Mouse (Mus musculus) intestine, embryonic 14.5 days (tissue): ENCODE results near the gene Pdap1. TPM values are rescaled to one million over a fixed set of nuclear protein-coding genes. Genes with fewer than 3 reads are reported as not detected.
"Not testable (repeated sequence)": the region's sequence is repeated elsewhere in the genome, so short reads cannot be mapped to it uniquely, and the experiment has no call there.

ENCODE experiments used
- ATAC-seq: fragments of 200-750 bp; cut with Nextera tagmentation; replicated peaks from 2 replicates; pipeline ENCODE4 v1.8.0; 2017; ENCODE audit warnings: low read depth, moderate number of reproducible peaks, moderate TSS enrichment, moderate library complexity; ENCODE audit not compliant: low FRiP score, low TSS enrichment
- DNase-seq: peaks from one replicate; pipeline ENCODE4 v3.0.0-alpha.2; 2018; ENCODE audit warnings: low spot score
- H3K27ac ChIP-seq: fragments of 300-500 bp; sonication (generic); 2 replicates; pipeline ENCODE4 v1.5.1; 2014; ENCODE audit warnings: low read depth, mild to moderate bottlenecking, control low read depth
- H3K27me3 ChIP-seq: fragments of 300-500 bp; sonication (generic); replicated peaks from 2 replicates; pipeline ENCODE4 v1.6.1; 2014; ENCODE audit warnings: low read length, control low read depth; ENCODE audit not compliant: control insufficient read depth, insufficient read depth
- H3K36me3 ChIP-seq: fragments of 300-500 bp; sonication (generic); 2 replicates; pipeline ENCODE4 v1.6.1; 2014; ENCODE audit warnings: low read length, control low read depth; ENCODE audit not compliant: control insufficient read depth, insufficient read depth
- H3K4me1 ChIP-seq: fragments of 300-500 bp; sonication (generic); replicated peaks from 2 replicates; pipeline ENCODE4 v1.6.1; 2014; ENCODE audit warnings: low read length, control low read depth, mixed read lengths; ENCODE audit not compliant: control insufficient read depth, insufficient read depth
- H3K4me2 ChIP-seq: fragments of 300-500 bp; sonication (generic); 2 replicates; pipeline ENCODE4 v1.6.1; 2014; ENCODE audit warnings: low read length
- H3K4me3 ChIP-seq: fragments of 300-500 bp; sonication (generic); 2 replicates; pipeline ENCODE4 v1.5.1; 2014; ENCODE audit warnings: low read depth, low read length, control low read depth, mixed read lengths
- H3K9ac ChIP-seq: fragments of 300-500 bp; sonication (generic); 2 replicates; pipeline ENCODE4 v1.6.1; 2014; ENCODE audit warnings: mild to moderate bottlenecking, low read length
- H3K9me3 ChIP-seq: fragments of 300-500 bp; sonication (generic); 2 replicates; pipeline ENCODE4 v1.6.1; 2016; ENCODE audit warnings: low read length, control low read depth; ENCODE audit not compliant: control insufficient read depth
- WGBS: fragments of 180-500 bp; shearing (Covaris S2); extraction: QIAGEN DNeasy Blood & Tissue Kit; methylation state at CpG from one replicate; pipeline ENCODE4 v1.1.7; 2014; 5-methylcytosine and 5-hydroxymethylcytosine counted together
- polyA plus RNA-seq: library from polyadenylated mRNA; unstranded; fragments of >200 nt; fragmentation: Nextera tagmentation; extraction: Ambion mirVana; gene quantifications from 2 replicates; pipeline ENCODE4 v1.2.1, GENCODE M21; 2014

Pdap1 gene
- polyA plus RNA-seq, 1 experiment from 2014 or later = 85.9 TPM

DNA sequence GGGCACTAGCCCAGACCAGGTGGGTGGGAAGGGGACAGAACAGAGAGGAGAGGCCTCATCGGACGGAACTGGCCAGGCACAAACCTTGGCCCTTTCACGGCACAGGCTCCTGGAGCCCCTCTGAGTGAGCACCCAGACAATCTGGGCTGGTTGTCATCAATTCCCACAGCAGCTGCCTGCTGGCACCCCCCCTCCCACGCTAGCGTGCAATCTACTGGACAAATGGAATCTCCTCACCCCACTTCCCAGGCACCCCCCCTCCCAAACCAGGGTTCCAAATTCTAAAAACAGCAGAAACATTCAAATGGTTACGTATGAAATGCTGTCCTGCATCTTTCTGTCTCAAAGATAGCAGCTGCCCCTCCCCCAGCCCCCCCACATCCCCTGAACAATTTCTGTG is 10.3 kb downstream of the Pdap1 start:
- H3K4me3 ChIP-seq, ATAC-seq, H3K27ac ChIP-seq, H3K27me3 ChIP-seq, H3K9ac ChIP-seq, H3K4me2 ChIP-seq, DNase-seq, H3K4me1 ChIP-seq, H3K9me3 ChIP-seq: not testable (repeated sequence)
- WGBS = 86% methylated on average over 4 of the region's 6 CpGs
- peaks cover 94% of the 10 kb centered on the region for H3K36me3 ChIP-seq

DNA sequence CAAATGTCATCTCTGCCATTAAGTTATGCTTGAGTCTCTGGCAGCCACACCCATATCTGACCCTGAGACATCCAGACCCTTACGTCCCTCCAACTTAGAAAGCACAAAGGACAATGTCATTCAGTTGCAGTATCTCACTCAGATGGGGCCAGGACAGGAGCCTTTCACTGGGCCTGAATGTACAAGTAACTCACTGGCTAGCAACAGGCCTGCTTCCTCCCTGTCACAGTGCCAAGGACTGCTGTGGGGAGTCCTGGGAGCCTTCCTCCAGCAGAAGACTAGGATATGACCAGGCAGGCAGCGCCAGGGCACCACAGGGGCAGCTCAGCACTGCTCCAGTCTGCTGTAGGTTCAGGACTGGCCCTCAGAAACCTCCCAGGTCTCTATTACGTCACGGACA is 10.9 kb downstream of the Pdap1 start:
- H3K27me3 ChIP-seq = no peaks in the 10 kb centered on the region
- no peak overlapping the region for H3K4me2 ChIP-seq
- H3K4me3 ChIP-seq = no peak overlapping the region
- no peak for DNase-seq
- H3K9me3 ChIP-seq = no peaks in the 10 kb centered on the region
- ATAC-seq = no peak
- H3K27ac ChIP-seq = no peak overlapping the region
- no peaks in the 10 kb centered on the region for H3K4me1 ChIP-seq
- peaks cover 92% of the 10 kb centered on the region for H3K36me3 ChIP-seq
- WGBS = 91% methylated on average over 4 of the region's 4 CpGs
- no peak overlapping the region for H3K9ac ChIP-seq

DNA sequence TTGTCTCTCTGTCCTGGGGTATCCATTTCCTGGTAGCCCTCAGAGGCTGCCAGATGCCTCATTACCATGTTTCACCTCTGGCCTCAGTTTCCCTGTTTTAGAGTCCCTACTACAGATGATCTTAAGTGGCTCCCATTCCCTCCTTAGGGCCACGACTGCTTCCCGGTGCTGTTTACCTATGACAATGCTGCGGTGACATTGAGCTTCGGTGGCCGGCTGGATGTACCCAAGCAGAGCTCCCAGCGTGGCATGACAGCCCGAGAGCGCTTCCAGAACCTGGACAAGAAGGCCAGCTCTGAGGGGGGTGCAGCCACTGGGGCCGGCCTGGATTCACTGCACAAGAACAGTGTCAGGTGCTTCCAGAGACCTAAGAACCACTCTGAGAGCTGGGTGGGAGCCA is 13.5 kb downstream of the Pdap1 start:
- Histone ChIP-seq H3K36me3 (peaks cover 88% of the 10 kb centered on the region), H3K27ac (no peak overlapping the region), H3K4me3 (no peak overlapping the region), H3K9me3 (no peaks in the 10 kb centered on the region), H3K9ac (no peak overlapping the region), H3K4me2 (no peak overlapping the region), H3K4me1 (no peaks in the 10 kb centered on the region), H3K27me3 (no peaks in the 10 kb centered on the region)
- 91% methylated on average over 9 of the region's 9 CpGs for WGBS
- ATAC-seq (no peak), DNase-seq (no peak)

DNA sequence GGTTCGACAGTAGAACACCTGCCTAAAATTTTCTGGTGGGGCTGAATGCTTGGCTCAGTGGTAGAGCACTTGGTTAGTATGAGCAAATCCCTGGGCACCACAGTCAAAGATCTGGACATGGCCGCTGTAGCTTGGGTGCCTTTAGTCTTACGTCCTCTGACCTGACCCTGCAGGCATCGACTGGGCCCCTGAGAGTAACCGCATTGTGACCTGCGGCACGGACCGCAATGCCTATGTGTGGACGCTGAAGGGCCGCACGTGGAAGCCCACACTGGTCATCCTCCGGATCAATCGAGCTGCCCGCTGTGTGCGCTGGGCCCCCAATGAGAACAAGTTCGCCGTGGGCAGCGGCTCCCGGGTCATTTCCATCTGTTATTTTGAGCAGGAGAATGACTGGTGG is 16.6 kb downstream of the Pdap1 start:
- Histone ChIP-seq H3K4me1 (no peaks in the 10 kb centered on the region), H3K27ac (no peak overlapping the region), H3K9me3 (0 out of 2 replicates have a peak, but pooled peaks cover 2% of the 10 kb centered on the region), H3K4me3 (no peak overlapping the region), H3K4me2 (no peak overlapping the region), H3K9ac (no peak overlapping the region), H3K36me3 (peaks cover 61% of the 10 kb centered on the region), H3K27me3 (no peaks in the 10 kb centered on the region)
- WGBS = 96% methylated on average over 19 of the region's 19 CpGs
- DNase-seq (no peak), ATAC-seq (no peak)

DNA sequence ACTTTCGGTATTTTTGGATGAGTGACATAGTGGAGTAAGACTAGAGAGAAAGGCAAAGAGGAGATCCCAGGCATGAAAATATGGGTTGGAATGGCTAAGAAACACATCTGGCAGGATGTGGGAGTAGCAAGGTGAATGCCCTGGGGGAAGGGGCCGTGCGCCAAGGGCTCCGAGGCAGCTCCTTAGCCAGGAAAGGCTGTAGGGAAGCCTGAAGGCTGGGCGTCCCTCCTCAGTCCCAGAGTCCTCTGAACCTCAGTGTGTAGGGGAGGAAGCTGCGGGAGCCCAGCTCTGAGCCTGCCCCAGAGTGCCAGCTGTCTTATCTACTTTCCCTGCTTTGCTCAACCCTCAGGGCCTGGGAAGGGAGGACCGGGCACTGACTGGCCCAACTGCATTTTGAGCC is 19.1 kb downstream of the Pdap1 start:
- H3K4me2 ChIP-seq = no peak overlapping the region
- H3K9me3 ChIP-seq = 0 out of 2 replicates have a peak, but pooled peaks cover 2% of the 10 kb centered on the region
- DNase-seq = no peak
- H3K4me1 ChIP-seq = peaks cover 9% of the 10 kb centered on the region; the same call in 1 of the 2 replicates
- WGBS = 65% methylated on average over 7 of the region's 7 CpGs
- H3K27ac ChIP-seq = no peak overlapping the region
- no peak for ATAC-seq
- no peak overlapping the region for H3K9ac ChIP-seq
- no peak overlapping the region for H3K4me3 ChIP-seq
- H3K27me3 ChIP-seq = no peaks in the 10 kb centered on the region
- H3K36me3 ChIP-seq = peaks cover 37% of the 10 kb centered on the region

DNA sequence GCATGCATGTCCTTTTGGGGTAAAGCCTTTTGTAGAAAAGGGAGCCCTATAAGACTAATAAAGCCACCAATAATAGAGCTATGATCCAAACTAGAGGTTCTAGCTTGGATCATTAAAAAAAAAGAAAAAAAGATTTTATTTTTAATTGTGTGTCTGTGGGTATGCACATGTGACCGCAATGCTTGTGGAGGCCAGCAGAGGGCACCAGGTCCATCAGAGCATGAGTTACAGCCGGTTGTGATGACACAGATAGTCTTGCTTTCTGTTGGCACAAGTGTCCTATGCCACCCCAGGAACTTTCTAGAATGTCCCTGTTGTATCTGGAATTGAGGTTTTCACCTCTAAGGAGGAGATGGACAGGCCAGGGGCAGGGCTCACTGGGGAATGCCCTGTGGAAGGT is 20.7 kb downstream of the Pdap1 start:
- Histone ChIP-seq H3K4me3 (no peak overlapping the region), H3K36me3 (peaks cover 24% of the 10 kb centered on the region), H3K9me3 (0 out of 2 replicates have a peak, but pooled peaks cover 2% of the 10 kb centered on the region), H3K4me1 (peaks cover 20% of the 10 kb centered on the region; the same call in 1 of the 2 replicates), H3K9ac (no peak overlapping the region), H3K27ac (no peak overlapping the region), H3K4me2 (no peak overlapping the region), H3K27me3 (no peaks in the 10 kb centered on the region)
- DNase-seq = no peak
- 85% methylated on average over 2 of the region's 2 CpGs for WGBS
- ATAC-seq = no peak

DNA sequence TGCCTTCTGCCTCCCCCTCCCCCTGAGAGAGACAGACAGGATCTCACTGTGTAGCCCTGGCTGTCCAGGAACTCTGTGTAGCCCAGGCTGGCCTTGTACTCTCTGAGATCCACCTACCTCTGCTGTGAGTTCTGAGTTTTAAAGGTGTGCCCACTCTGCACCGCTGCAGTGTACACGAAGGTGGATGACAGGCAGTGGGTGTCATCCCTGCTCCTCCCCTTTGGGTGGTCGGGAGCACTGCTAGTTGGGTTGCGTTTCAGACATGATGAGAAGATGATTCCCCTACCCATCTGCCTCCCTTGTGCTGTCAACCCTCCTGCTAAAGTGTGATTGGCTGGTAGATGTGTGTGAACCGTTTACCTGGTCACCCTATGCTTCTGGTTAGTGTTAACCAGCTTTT is 21.6 kb downstream of the Pdap1 start:
- Histone ChIP-seq H3K4me1 (peaks cover 20% of the 10 kb centered on the region; the same call in 1 of the 2 replicates), H3K4me2 (no peak overlapping the region), H3K27me3 (no peaks in the 10 kb centered on the region), H3K36me3 (peaks cover 15% of the 10 kb centered on the region), H3K9me3 (0 out of 2 replicates have a peak, but pooled peaks cover 2% of the 10 kb centered on the region), H3K9ac (no peak overlapping the region), H3K27ac (no peak overlapping the region), H3K4me3 (no peak overlapping the region)
- DNase-seq (no peak), ATAC-seq (no peak)
- WGBS = 85% methylated on average over 5 of the region's 5 CpGs

DNA sequence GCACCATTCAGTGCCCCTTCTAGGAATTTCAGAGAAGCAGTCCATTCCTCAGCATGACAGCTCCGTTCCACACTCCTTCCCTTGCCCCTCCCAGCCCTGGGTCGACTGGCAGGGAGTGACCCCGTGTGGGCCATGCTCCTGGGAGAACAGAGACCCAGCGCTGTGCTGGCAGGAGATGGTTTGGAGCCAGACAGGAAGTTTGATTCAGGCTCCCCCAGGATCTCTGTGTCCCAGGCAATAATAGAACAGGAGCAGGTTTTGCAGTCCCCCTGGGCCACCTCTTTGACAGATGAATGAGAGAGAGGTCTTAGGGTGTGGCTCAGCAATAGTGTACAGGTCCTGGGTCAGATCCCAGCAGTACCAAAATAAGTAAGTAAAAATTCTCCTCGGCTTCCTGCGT is 22.0 kb downstream of the Pdap1 start:
- H3K4me1 ChIP-seq = peaks cover 20% of the 10 kb centered on the region; the same call in 1 of the 2 replicates
- peaks cover 10% of the 10 kb centered on the region for H3K36me3 ChIP-seq
- ATAC-seq (no peak), DNase-seq (no peak)
- no peak overlapping the region for H3K9ac ChIP-seq
- H3K4me3 ChIP-seq = no peak overlapping the region
- H3K27me3 ChIP-seq = no peaks in the 10 kb centered on the region
- WGBS = 57% methylated on average over 6 of the region's 6 CpGs
- 0 out of 2 replicates have a peak, but pooled peaks cover 2% of the 10 kb centered on the region for H3K9me3 ChIP-seq
- no peak overlapping the region for H3K27ac ChIP-seq
- no peak overlapping the region for H3K4me2 ChIP-seq

DNA sequence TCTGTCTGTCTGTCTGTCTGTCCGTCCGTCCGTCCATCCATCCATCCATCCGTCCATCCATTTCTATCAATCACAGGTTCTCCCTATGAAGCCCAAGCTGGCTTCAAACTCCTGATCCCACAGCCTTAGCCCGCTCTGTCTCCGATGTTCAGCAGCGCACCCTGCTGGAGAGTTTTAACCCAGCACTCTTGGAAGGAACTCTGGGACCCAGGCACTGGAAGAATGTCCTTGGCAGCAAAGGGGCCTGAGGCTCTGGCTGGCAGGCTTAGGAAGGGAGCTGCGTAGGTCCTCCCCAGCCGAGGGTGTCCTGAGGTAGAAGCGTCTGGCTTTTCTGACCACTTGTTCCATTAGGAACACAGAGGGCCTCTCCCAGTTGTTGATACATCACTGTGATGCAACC is 23.1 kb downstream of the Pdap1 start:
- peak; percentile 80 for DNase-seq

More for the DNA sequence above, 23.1 kb downstream of the Pdap1 start:
- 48% methylated on average over 10 of the region's 10 CpGs for WGBS
- H3K27me3 ChIP-seq = no peaks in the 10 kb centered on the region
- H3K4me2 ChIP-seq = peak overlapping the region; percentile 36
- no peak overlapping the region for H3K4me3 ChIP-seq
- ATAC-seq = no peak; the same call in 1 of the 2 replicates
- H3K9me3 ChIP-seq = 0 out of 2 replicates have a peak, but pooled peaks cover 2% of the 10 kb centered on the region
- 0 out of 2 replicates have a peak overlapping the region, but pooled peaks have one; percentile 15 for H3K9ac ChIP-seq
- H3K4me1 ChIP-seq = peaks cover 20% of the 10 kb centered on the region; the same call in 1 of the 2 replicates
- peak overlapping the region; percentile 67; the same call in 1 of the 2 replicates for H3K27ac ChIP-seq
- H3K36me3 ChIP-seq = 0 out of 2 replicates have a peak, but pooled peaks cover 1% of the 10 kb centered on the region
